Mouse (Mus musculus) stomach, embryonic 15.5 days (tissue): ENCODE measurements at regions not wholly inside any gene's neighbourhood (a gene's known extent, or its start where the extent isn't known, plus 50 kb on each side); places are given as distances from the start of the nearest gene placed in this dataset.

Experiments
- ATAC-seq: fragments of 200-750 bp; cut with Nextera tagmentation; 2 replicates; pipeline ENCODE4 v1.8.0; 2017; ENCODE audit warnings: low read depth, moderate number of reproducible peaks, moderate TSS enrichment; ENCODE audit not compliant: insufficient read depth, low FRiP score
- H3K27ac ChIP-seq: fragments of 300-500 bp; sonication (generic); 2 replicates; pipeline ENCODE4 v1.5.1; 2015; ENCODE audit warnings: mild to moderate bottlenecking, inconsistent platforms
- H3K27me3 ChIP-seq: fragments of 300-500 bp; sonication (generic); replicated peaks from 2 replicates; pipeline ENCODE4 v1.6.1; 2015; ENCODE audit warnings: inconsistent platforms
- H3K36me3 ChIP-seq: fragments of 300-500 bp; sonication (generic); 2 replicates; pipeline ENCODE4 v1.6.1; 2015; ENCODE audit warnings: inconsistent platforms
- H3K4me1 ChIP-seq: fragments of 300-500 bp; sonication (generic); 2 replicates; pipeline ENCODE4 v1.6.1; 2015; ENCODE audit warnings: inconsistent platforms
- H3K4me2 ChIP-seq: fragments of 300-500 bp; sonication (generic); 2 replicates; pipeline ENCODE4 v1.6.1; 2015; ENCODE audit warnings: mild to moderate bottlenecking, inconsistent platforms
- H3K4me3 ChIP-seq: fragments of 300-500 bp; sonication (generic); replicated peaks from 2 replicates; pipeline ENCODE4 v1.5.1; 2015; ENCODE audit warnings: inconsistent platforms
- H3K9ac ChIP-seq: fragments of 300-500 bp; sonication (generic); 2 replicates; pipeline ENCODE4 v1.6.1; 2015; ENCODE audit warnings: inconsistent platforms
- H3K9me3 ChIP-seq: fragments of 300-500 bp; sonication (generic); 2 replicates; pipeline ENCODE4 v1.6.1; 2016; ENCODE audit warnings: inconsistent platforms
- WGBS: fragments of 180-500 bp; shearing (Covaris S2); methylation state at CpG from one replicate; pipeline ENCODE4 v1.1.7; 2015; 5-methylcytosine and 5-hydroxymethylcytosine counted together

DNA sequence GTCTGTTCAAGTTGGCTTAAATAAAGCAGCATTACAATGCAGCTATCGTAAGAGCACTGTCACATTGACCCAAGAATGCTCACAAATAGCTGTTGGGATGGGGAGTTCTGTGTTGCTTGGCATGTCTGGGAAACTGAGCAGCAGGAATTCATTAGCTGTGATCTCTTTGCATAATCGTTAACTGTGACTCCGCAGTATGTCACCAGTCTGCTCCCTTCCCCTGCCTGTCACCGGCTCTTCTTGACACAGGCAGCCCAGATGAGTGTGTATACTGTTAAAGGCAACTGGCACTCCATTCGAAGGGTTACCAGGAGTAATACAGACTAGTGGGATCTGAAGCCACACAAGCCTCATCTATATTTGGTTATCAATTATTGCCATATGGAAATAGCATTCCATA lies 67.3 kb upstream of the Osbpl8 start:
- Histone ChIP-seq H3K4me1 (no peaks in the 10 kb centered on the region), H3K9ac (no peak overlapping the region), H3K27ac (no peak overlapping the region), H3K27me3 (no peaks in the 10 kb centered on the region), H3K4me3 (no peak overlapping the region), H3K9me3 (no peaks in the 10 kb centered on the region), H3K36me3 (no peaks in the 10 kb centered on the region), H3K4me2 (no peak overlapping the region)
- WGBS: 78% methylated on average over 5 of the region's 5 CpGs
- ATAC-seq: no peak

DNA sequence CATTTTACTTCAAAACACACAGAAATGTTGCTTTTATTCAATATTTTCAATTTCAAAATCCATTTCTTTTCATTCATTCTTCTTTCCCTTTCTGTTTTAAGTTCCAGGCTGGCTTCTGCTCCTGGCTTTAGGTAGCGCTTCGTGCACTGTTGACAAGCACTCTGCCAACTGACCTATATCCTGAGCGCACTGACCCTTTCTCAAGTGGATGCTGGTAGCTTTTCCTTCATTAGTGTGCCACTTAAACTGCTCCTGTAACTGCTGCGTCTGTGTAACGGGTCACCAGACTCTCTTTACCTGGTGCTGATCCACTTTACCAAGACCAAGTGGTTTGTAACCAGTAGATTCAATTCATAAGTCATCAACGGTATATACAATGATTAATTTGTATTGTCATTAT lies 67.7 kb upstream of the Osbpl8 start:
- WGBS: 85% methylated on average over 6 of the region's 6 CpGs
- no peak for ATAC-seq
- no peaks in the 10 kb centered on the region for H3K9me3 ChIP-seq
- no peak overlapping the region for H3K4me3 ChIP-seq
- no peak overlapping the region for H3K9ac ChIP-seq
- H3K36me3 ChIP-seq: no peaks in the 10 kb centered on the region
- no peaks in the 10 kb centered on the region for H3K4me1 ChIP-seq
- H3K27ac ChIP-seq: no peak overlapping the region
- H3K4me2 ChIP-seq: no peak overlapping the region
- H3K27me3 ChIP-seq: no peaks in the 10 kb centered on the region

DNA sequence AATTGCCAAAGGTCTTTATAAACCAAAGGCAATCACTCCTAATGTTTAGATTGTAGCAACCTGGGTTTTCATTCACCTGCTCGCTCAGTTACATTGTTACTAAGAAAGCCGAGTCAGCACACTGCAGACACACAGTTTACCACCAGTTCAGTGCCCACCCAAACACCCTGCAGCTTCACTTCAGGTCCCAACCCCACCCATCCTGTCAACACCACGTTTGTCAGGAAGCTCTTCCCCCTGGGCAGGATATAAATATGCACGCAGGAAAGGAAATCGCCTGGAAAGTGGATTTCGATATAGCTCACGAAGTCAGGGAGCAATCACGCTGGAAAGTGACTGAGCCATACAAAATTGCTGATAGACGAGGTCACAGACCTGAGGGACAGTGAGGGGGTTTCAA lies 70.1 kb upstream of the Osbpl8 start:
- no peaks in the 10 kb centered on the region for H3K36me3 ChIP-seq
- H3K9ac ChIP-seq: no peak overlapping the region
- H3K9me3 ChIP-seq: no peaks in the 10 kb centered on the region
- H3K4me1 ChIP-seq: no peaks in the 10 kb centered on the region
- H3K4me2 ChIP-seq: no peak overlapping the region
- no peak for ATAC-seq
- H3K27ac ChIP-seq: no peak overlapping the region
- H3K4me3 ChIP-seq: no peak overlapping the region
- 41% methylated on average over 9 of the region's 9 CpGs for WGBS
- no peaks in the 10 kb centered on the region for H3K27me3 ChIP-seq

DNA sequence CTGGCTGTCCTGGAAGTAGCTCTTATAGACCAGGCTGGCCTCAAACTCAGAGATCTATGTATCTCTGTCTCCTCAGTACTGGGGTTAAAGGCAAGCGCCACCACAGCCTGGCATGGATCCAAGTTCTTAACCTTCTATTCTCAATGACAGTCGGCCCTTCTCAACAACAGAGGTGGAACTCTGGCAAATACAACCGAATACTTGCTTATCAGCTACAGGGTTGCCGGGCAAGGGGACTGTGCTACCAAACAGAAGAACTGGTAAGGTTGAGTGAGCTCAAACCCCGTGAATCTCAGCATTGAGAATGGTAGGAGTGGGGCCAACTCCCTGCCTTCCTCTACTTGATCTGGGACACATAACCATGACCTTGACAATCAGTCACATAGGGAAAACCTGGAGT lies 75.2 kb upstream of the Osbpl8 start:
- Histone ChIP-seq H3K9me3 (no peaks in the 10 kb centered on the region), H3K27ac (no peak overlapping the region), H3K4me2 (no peak overlapping the region), H3K4me3 (no peak overlapping the region), H3K27me3 (no peaks in the 10 kb centered on the region), H3K4me1 (no peaks in the 10 kb centered on the region), H3K36me3 (no peaks in the 10 kb centered on the region), H3K9ac (no peak overlapping the region)
- WGBS: 47% methylated on average over 5 of the region's 5 CpGs
- ATAC-seq: no peak

DNA sequence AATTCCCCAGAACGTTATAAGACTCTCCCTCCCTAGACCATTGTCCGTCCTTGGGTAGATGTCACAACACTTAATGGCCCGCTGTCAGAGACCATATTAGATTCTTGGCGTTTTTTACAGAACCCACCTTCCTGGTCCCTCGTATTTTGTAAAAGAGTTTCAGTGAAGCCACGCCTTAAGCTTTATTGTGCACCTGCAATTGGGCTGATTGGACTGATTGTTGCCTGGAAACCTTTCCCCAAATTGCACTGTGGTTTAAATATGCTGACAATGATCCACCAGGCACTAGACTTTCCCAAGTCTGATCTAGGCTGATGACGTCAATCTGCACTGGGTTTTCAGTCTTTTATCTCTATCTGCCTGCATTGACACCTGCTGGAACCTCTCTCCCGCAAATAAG lies 75.6 kb upstream of the Zdhhc17 start:
- Histone ChIP-seq H3K4me2 (no peak overlapping the region), H3K4me1 (no peaks in the 10 kb centered on the region), H3K27ac (no peak overlapping the region), H3K9ac (no peak overlapping the region), H3K27me3 (no peaks in the 10 kb centered on the region), H3K36me3 (no peaks in the 10 kb centered on the region), H3K4me3 (no peak overlapping the region), H3K9me3 (no peaks in the 10 kb centered on the region)
- 61% methylated on average over 8 of the region's 8 CpGs for WGBS
- no peak for ATAC-seq

DNA sequence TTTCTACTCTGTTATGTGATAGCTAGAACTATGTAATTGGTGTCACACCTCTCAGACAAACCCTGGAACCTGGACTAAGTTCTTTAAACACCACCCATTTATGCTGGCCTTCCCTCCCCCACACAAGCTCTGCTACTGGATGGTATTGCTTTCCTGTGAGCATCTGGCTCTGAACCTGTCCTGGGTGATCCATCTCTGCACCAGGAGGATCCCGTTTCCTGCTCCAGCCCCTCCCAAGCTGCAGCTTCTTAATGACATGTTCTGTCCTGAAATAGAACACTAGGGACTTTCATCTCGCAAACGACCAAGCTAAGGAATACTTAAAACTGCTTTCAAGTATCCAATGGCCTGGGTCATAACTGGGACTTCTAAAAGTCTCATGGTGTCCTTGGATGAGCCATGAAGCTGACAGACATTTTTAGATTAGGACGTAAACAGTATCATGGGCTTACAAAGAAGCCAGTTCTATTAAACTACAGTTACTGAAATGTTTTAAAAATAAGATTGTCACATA lies 74.4 kb upstream of the Zdhhc17 start:
- H3K4me1 ChIP-seq: no peaks in the 10 kb centered on the region
- H3K9me3 ChIP-seq: no peaks in the 10 kb centered on the region
- H3K36me3 ChIP-seq: no peaks in the 10 kb centered on the region
- no peak overlapping the region for H3K27ac ChIP-seq
- no peak for ATAC-seq
- no peak overlapping the region for H3K4me3 ChIP-seq
- H3K4me2 ChIP-seq: no peak overlapping the region
- 36% methylated on average over 4 of the region's 4 CpGs for WGBS
- no peaks in the 10 kb centered on the region for H3K27me3 ChIP-seq
- H3K9ac ChIP-seq: no peak overlapping the region

DNA sequence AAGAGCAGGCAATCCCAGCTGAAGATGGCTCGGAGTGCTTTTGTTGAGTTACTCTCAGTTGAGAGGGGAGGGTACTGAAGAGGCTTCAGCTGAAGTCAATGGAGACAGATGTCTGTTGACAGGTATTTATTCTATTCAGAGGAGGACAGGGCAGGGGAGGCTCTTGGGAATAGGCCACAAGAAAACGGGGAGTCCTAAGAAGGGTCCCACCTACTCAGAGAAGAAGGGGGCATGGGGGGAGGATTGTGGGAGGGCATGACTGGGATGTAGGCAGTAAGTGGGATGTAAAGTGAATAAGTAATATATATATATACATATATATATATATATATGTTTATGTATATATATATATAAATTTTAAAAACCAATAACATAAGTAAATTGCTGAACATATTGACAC lies 73.9 kb upstream of the Zdhhc17 start:
- no peaks in the 10 kb centered on the region for H3K4me1 ChIP-seq
- H3K27me3 ChIP-seq: no peaks in the 10 kb centered on the region
- no peak overlapping the region for H3K4me3 ChIP-seq
- H3K36me3 ChIP-seq: no peaks in the 10 kb centered on the region
- 56% methylated on average over 2 of the region's 2 CpGs for WGBS
- no peak overlapping the region for H3K9ac ChIP-seq
- no peaks in the 10 kb centered on the region for H3K9me3 ChIP-seq
- no peak for ATAC-seq
- no peak overlapping the region for H3K27ac ChIP-seq
- H3K4me2 ChIP-seq: no peak overlapping the region

DNA sequence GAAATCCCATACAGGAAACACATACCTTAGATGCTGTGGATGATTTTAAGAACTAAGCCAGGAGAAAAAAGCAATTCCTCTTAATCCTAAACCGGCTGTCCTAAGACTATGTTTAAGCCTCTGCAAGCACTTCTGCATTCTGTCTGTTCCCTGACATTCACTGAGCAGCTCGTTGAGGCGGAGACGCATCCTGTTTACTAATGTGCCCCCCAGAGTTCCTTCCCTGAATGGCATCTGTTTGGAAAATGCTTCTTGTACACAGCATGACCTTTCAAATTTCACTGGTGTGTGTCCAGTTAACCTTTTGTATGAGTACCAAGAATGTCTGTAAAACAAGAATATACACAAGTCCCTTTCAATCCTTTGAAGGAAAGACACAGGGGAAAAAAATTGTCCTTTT lies 73.4 kb upstream of the Zdhhc17 start:
- no peaks in the 10 kb centered on the region for H3K9me3 ChIP-seq
- H3K36me3 ChIP-seq: no peaks in the 10 kb centered on the region
- WGBS: 27% methylated on average over 4 of the region's 4 CpGs
- H3K4me2 ChIP-seq: no peak overlapping the region
- no peak overlapping the region for H3K4me3 ChIP-seq
- no peak for ATAC-seq
- H3K27me3 ChIP-seq: no peaks in the 10 kb centered on the region
- H3K9ac ChIP-seq: no peak overlapping the region
- H3K4me1 ChIP-seq: no peaks in the 10 kb centered on the region
- no peak overlapping the region for H3K27ac ChIP-seq

DNA sequence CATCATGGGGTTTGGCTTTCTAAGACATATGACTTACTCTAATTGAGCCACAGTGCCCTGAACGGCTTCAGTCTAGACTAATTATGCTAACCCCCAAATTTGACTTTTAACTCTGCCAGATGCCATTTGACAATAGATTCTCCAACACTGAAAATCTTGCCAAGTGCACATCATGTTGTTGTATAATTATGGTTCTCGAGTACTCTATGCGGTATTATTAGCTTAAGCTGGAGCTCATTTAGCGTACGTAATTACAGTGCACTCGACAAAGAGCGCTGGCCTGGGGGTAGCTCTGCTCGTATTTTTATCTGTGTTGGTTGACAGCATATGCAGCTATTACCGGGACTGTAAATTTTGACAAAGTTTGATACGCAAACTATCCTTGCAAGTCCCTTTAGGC lies 70.4 kb upstream of the Zdhhc17 start:
- Histone ChIP-seq H3K9me3 (no peaks in the 10 kb centered on the region), H3K27ac (no peak overlapping the region), H3K4me1 (no peaks in the 10 kb centered on the region), H3K9ac (no peak overlapping the region), H3K4me2 (no peak overlapping the region), H3K4me3 (no peak overlapping the region), H3K27me3 (no peaks in the 10 kb centered on the region), H3K36me3 (no peaks in the 10 kb centered on the region)
- 68% methylated on average over 10 of the region's 10 CpGs for WGBS
- ATAC-seq: no peak

DNA sequence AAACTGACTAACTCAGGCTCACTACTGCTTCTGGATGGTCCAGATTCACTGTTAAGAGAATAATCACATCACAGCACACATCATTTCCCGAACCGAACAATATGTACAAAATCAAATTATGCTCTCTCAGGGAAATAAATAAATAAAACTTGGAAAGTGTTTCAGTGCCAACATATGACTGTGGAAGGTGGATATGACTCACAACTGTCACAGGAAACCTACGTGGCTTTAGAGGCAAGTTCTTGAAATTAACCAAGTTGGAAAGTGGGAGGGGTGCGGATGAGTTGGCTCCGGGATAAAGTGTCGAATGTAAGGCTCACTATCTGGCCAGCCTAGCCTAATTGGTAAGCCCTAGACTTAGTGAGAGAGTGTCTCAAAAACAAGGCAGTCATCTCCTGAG lies 69.1 kb upstream of the Zdhhc17 start:
- no peak for ATAC-seq
- H3K27me3 ChIP-seq: no peaks in the 10 kb centered on the region
- H3K4me2 ChIP-seq: no peak overlapping the region
- no peak overlapping the region for H3K4me3 ChIP-seq
- no peak overlapping the region for H3K27ac ChIP-seq
- H3K4me1 ChIP-seq: no peaks in the 10 kb centered on the region
- 71% methylated on average over 6 of the region's 6 CpGs for WGBS
- H3K36me3 ChIP-seq: no peaks in the 10 kb centered on the region
- H3K9me3 ChIP-seq: no peaks in the 10 kb centered on the region
- no peak overlapping the region for H3K9ac ChIP-seq

DNA sequence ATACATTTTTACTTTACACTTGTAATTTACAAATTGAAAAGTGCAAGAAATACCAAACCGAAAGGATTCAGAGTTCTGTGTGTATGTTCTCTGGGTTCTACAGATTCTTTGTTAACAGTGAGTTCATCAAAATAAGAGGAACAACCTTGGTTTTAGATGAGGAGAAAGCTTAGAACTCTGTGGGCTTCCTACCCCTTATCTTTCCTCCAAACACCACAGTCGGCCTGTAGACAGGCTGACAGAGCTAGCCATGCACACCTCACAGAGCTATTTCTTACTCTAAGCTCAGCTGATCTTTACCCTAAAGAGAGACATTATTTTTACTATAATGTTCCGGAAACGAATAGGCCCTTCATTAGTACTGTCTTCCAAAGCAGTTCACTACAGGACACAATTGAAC lies 67.7 kb upstream of the Zdhhc17 start:
- Histone ChIP-seq H3K4me1 (no peaks in the 10 kb centered on the region), H3K4me3 (no peak overlapping the region), H3K9ac (no peak overlapping the region), H3K36me3 (no peaks in the 10 kb centered on the region), H3K27me3 (no peaks in the 10 kb centered on the region), H3K27ac (no peak overlapping the region), H3K4me2 (no peak overlapping the region), H3K9me3 (no peaks in the 10 kb centered on the region)
- 90% methylated on average over 4 of the region's 4 CpGs for WGBS
- no peak for ATAC-seq

DNA sequence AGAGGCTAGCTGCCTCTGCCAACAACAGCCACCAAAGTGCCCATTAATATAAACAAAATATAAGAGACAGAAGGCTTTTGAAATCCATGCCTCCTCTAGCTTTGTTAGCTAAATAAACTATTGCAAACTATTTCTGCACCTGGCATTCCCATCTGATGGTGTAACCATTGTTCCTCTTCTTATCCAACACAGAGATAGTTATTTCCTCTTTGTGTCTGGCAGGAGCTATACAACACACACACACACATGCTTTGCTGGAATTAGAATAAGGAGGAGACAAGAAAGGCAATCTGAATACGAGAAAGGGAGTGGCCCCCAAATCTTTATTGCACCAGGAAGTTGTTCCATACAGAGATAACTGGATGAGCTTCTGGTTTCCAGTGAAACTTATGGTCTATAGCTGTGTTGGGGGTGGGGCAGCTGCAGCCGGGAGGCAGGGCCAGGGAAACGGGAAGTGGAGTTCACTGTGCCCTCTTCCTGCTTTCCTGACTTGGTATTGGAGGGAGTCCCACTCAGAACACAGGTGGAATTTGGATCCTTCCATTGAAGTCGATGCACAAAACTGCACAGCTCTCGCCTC lies 64.0 kb upstream of the Zdhhc17 start:
- 58% methylated on average over 5 of the region's 5 CpGs for WGBS

DNA sequence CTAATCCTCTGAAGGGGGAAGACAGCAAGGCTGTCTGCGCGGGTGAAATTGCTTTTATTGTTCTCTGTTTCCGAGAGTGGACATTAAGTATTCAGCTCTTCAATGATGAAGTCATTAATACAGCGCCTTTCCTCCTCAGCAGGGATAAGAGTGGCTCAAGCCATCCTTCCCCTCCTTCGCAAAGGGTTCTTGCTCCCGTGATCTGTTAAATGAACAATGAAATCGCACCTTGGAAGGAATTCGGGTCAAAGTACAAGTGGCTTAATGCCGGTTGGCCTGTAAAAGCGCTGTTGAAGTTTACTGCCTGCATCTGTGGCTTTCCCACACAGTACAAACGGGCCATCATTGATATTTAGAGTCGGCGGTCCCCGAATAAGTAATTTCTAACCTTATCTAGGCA lies 63.3 kb upstream of the Zdhhc17 start:
- Histone ChIP-seq H3K27ac (no peak overlapping the region; the same call in 1 of the 2 replicates), H3K9ac (no peak overlapping the region), H3K27me3 (no peaks in the 10 kb centered on the region), H3K36me3 (no peaks in the 10 kb centered on the region), H3K4me1 (no peaks in the 10 kb centered on the region), H3K4me2 (no peak overlapping the region), H3K9me3 (no peaks in the 10 kb centered on the region), H3K4me3 (no peak overlapping the region)
- WGBS: 48% methylated on average over 14 of the region's 14 CpGs
- ATAC-seq: no peak; the same call in 1 of the 2 replicates

More for the DNA sequence above, 64.0 kb upstream of the Zdhhc17 start:
- no peak for ATAC-seq
- H3K4me2 ChIP-seq: no peak overlapping the region
- H3K36me3 ChIP-seq: no peaks in the 10 kb centered on the region
- H3K4me1 ChIP-seq: no peaks in the 10 kb centered on the region
- no peak overlapping the region for H3K9ac ChIP-seq
- no peak overlapping the region for H3K4me3 ChIP-seq
- no peaks in the 10 kb centered on the region for H3K9me3 ChIP-seq
- no peak overlapping the region; the same call in 1 of the 2 replicates for H3K27ac ChIP-seq
- H3K27me3 ChIP-seq: no peaks in the 10 kb centered on the region
